Mouse (Mus musculus): Measurements from ENCODE around the gene Mocs3.

DNA sequence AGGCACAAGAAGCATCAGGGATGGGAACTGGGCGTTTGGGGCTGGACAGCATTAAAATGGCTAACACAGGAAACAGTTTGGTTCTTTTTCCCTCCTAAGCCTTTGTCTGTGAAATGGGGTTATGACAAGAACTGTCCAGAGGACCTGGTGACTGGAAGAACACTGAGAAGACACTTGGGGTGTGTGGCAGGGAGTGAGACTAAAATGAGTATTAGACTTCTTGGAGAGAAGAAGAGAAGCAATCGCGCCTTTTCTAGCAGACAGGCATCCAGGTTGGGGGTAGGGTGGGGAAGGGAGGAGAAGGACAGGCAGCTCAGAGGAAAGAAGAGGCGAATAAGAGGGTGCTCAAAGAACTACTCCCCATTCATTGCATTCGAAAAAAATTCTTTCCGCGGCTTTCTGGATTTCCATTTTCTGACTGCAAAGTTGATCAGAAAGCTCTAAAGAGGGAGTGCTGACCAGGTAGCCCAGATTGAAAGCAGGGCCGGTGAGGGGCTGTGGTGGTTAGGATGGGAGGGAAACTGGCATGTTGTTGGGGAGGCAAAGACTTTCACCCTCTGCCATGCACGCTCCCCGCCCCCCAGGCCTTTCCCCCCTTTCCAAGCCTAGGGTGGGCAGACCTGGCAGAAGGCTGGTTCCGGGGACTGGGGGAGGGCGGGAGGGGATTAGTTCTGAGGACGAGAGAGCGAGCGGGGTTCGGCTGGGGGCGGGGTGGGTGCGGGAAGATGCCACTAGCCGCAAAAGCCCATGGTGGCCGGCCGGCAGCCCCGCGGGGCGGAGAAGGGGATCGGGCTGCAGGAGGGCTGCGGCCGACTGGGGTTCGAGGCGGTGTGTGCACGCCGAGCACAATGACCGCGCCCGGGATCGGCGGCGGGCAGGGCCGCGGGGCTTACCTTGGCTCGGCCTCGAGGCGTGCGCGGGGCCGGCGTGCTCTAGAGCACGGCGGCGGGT, 24.5 kb upstream of the Mocs3 start:
- no peak for TF ChIP-seq CTCF (IDR thresholded peaks at IDR 0.05)
- TF ChIP-seq EP300 (IDR thresholded peaks at IDR 0.05), result no peak

All from lung, postnatal 0 days (tissue).